Mouse (Mus musculus): ENCODE measurements at regions not wholly inside any gene's neighbourhood (a gene's known extent, or its start where the extent isn't known, plus 50 kb on each side); places are given as distances from the start of the nearest gene placed in this dataset.

- no peak for DNase-seq (ENCODE audit: low read depth, low spot score)
Observed at GRCm38 (mm10) chr10:84088799-84089778, 351.3 kb downstream of the Nuak1 start.

- DNase-seq (ENCODE audit: low read depth, low spot score), result no peak
Observed at GRCm38 (mm10) chr10:84093919-84094318, 346.5 kb downstream of the Nuak1 start.

DNA sequence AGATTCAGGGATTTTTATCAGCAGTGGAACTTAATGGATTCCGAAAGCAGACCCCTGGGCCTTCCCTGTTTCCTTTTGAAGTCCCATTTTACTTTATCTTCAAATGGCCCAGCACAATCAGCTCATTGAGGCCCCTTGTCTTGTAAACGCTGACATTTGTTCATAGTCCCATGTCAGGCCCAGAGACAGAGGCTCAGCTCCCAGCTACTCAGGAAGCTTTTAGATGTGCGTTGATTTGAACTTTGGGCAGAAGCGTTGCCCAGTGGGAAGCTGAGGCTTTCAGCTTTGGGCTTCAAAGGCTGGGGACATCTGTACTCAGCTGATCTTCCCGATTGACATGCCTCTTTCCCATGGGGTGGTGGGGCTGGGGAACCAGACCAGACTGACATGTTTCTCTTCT is 343.2 kb downstream of the Nuak1 start:
- no peak for DNase-seq (ENCODE audit: low read depth, low spot score)

DNA sequence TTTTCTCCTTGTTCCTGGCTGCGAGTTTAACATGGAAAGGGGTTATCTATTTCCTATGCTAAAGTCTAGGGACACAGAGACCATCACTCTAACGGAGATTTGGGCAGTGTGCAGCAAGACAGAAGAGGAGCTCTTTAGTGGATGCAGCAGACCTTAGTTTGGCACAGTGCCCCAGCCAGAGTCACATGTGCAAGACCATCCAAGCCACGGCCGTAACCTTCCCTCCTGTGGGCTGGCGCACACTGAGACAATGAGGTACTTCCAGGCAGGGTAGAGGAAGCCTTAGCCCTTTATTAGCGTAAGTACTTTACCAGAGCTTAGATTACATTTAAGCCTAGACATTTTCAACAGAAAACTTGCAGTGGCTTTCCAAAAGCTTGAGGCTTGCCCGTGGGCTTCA is 336.4 kb downstream of the Nuak1 start:
- no peak for DNase-seq (ENCODE audit: low read depth, low spot score)

- no peak for DNase-seq (ENCODE audit: low read depth, low spot score)
Observed at GRCm38 (mm10) chr10:84104556-84104955, 335.8 kb downstream of the Nuak1 start.

- no peak for DNase-seq (ENCODE audit: low read depth, low spot score)
Observed at GRCm38 (mm10) chr10:84109680-84110371, 330.6 kb downstream of the Nuak1 start.

DNA sequence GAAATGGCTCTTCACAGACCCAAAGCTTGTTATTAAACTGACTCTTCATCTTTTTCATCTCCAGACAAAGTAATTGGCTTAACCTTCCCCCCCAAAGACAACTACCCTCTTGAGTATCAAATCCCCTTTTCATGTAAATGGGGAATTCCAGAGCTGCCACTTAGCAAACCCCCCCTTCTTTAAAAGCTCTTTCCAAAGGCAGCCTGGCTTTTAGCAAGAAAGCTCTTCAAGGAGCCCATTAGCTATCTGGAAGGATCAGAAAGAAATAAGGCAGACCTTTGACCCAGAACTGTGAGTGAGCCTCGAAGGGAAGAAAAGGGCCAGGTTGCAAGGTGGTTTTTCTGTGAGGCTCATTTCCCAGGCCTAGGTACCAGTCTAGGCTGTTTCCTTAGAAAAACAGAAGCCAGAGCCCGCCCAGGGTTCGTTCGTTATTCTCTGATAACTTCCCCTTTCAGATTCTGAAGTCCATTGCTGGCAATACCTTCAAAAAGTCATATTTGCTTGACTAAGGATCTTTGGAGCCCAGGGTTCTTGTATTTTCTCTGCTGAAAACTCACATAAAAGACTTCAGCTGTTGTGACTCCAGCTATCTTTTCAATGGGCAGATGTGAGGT is 329.9 kb downstream of the Nuak1 start:
- DNase-seq (ENCODE audit: low read depth, low spot score), result no peak

GRCm38 (mm10) chr10:84111502-84111901 is 328.9 kb downstream of the Nuak1 start:
- no peak for DNase-seq (ENCODE audit: low read depth, low spot score)

- DNase-seq (ENCODE audit: low read depth, low spot score), result no peak
Observed at GRCm38 (mm10) chr10:84111909-84112308, 328.5 kb downstream of the Nuak1 start.

DNA sequence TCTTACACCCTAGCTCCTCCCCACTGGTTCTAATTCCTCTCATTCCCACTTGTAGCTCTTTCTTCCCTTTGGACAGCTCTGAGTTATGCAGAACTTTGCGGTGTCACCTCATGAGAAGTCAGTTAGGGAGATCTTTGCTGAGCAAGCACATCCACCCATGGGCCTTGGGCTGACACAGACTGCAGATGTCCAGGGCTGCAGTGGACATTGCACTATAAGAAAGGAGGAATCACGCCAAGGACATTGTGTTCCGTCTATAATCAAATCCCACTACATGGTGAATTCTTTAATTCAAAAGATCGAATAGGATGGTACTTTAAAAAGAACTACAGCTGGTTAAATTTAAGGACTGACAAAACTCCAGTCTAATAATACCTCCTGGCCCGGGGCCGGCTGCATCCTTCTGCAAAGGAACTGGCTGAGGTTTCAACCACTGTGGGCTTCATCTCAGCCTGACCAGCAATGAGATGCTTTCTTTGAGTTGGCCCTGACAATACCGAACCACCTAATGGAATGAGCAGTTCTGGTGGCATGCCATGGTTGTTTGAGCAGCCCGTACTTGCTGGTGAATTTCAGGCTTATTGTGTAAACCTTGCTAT is 320.3 kb downstream of the Nuak1 start:
- DNase-seq (ENCODE audit: low read depth, low spot score), result no peak

GRCm38 (mm10) chr10:84137019-84137658 is 303.3 kb downstream of the Nuak1 start:
- DNase-seq (ENCODE audit: low read depth, low spot score), result no peak

DNA sequence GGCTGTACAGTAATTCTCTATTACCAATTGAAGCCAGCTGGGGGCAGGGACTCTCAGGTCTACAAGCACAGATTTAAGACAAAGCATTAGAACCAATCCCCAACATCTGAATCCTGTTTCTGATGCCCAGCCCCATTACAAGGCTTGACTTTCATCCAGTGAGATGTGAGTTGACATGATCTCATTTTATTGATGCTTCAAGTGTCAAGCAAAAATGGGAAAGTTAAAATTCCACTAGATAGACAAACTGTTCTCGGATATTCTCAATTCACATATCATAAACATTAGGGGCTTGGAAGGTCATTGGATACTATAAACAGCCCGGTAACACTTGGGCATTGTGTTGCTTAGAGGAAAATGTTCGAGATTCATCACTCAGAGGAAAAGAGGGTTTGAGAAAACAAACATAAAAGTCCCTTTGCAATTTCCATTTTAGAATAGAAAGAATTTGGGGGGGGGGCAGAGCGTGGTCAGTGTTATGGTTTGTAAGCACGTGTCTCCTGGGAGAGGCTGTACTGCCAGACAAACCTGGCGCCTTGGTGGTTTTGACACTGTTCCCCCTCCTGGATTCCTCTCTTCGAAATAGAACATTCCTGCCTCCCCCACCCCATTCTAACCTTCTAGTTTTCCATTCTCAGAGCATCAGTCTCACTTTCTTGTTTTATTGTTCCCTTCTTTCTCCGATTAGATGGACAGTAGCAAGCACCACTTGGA is 297.5 kb downstream of the Nuak1 start:
- no peak for DNase-seq (ENCODE audit: low read depth, low spot score)

DNA sequence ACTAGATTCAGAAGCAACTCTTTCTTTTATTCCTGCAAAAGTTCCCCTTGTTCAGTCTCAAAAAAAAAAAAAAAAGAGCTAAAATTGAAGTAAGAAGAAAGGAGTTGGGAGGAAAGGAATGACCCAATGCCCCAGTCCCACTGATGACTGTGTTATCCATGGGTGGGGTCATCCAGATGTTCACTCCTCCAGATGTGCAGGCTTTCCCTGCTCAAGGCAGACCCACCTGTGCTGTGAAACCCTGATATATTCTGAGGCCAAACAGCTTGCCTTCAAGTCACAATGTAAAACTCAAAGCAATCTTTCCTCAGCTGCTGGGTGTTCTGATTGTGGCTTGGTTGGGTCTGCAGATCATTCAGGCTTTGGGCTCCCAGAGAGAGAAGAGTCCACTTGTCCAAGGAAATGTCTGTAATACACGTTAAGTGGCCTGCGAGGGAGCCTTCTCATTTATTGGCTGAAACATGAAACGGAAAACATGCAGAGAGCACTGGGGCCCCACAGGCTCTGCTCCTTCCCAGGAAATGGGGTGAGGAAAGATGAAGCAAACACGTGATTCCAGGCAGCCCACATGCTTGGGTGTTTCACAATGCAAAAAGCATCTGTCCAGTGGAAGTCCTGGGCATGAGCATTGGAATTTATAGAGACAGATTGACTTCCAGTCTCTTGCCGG is 296.6 kb downstream of the Nuak1 start:
- DNase-seq (ENCODE audit: low read depth, low spot score), result no peak

- no peak for DNase-seq (ENCODE audit: low read depth, low spot score)
Observed at GRCm38 (mm10) chr10:84144344-84144687, 296.1 kb downstream of the Nuak1 start.

GRCm38 (mm10) chr10:84147305-84147984 is 293.0 kb downstream of the Nuak1 start:
- no peak for DNase-seq (ENCODE audit: low read depth, low spot score)

DNA sequence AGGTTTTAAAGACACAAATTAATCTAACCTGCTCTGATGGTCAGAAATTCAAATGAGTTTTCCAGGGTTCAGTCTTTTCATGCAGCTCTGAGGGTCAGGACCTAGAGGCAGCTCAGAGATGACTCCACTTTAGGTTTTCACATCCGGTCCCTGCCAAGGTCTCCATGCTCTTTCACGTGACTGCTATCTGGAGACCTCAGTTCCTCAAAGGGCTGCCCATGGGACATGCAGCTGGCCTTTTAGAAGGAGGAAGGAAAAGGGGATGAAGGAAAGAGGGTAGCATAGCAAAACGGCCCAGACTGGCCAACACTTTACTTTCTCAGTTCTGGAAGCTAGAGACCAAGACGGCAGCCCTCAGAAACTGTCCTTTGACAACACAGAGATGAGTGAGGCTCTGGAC is 276.6 kb downstream of the Nuak1 start:
- no peak for DNase-seq (ENCODE audit: low read depth, low spot score)

DNA sequence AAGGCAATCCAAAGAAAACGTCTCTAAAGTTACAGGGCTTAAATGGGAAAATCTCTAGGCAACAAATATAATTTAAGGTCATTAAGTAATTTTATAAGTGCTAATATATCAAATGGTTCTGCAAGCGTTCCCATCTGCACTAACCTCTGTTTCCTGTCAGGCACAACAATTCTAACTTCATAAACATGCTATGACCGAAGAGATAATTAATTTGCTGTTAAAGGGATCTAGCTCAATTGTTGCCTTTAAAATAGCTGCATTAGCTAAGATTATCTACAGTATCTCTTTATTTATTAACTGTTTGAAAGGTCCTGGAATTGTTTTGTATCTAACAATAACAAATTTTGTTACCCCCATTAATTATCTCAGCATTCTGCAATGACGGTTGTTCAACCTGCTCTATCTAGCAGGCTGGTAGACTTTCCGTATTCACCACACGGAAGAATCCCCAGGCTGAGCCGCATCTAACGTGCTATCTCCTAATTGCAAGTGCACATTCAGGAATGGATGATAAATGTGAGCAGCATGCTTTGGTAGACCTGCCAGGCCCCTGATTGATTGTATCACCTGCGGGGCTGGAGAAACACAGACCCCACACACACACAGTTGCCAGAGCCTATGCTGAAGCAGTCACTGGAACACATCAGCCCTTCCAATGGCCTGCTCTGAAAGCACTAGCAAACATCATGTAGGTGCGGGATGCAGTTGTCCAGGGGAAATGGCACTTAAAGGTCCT is 274.4 kb downstream of the Nuak1 start:
- no peak for DNase-seq (ENCODE audit: low read depth, low spot score)

DNA sequence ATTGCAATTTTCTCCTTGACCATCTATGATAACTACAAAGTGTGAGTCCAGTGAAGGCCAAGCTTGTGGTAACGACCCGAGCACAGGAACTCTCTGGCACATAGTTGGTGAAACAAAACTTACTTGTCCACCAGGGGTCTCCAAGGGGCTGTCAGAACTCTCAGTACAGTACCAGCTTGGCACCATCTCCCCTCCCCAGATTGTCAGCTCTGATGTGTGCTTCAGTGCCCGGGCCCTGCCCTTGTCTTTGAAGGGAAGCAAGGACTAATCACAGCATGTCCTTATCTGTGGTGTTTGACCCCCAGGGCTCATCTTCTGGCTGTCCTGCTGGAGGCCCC is 273.9 kb downstream of the Nuak1 start:
- no peak for DNase-seq (ENCODE audit: low read depth, low spot score)

GRCm38 (mm10) chr10:84172828-84173321 is 267.5 kb downstream of the Nuak1 start:
- DNase-seq (ENCODE audit: low read depth, low spot score), result no peak
